Mouse (Mus musculus) CH12.LX (cell line): ENCODE measurements around the gene Papss2.

Experiments
- CTCF ChIP-seq, 2 experiments: IDR thresholded peaks in 1 of 2; conservative IDR thresholded peaks in 1 of 2; 2 replicates each; pipeline ENCODE4 v1.5.1; 2011 to 2012; ENCODE audit warnings: low read depth in 2 of 2, low read length in 2 of 2, improper control_type of control experiment in 1 of 2, inconsistent platforms in 1 of 2, mild to moderate bottlenecking in 1 of 2, moderate library complexity in 1 of 2
- E2F4 ChIP-seq: IDR thresholded peaks from 2 replicates; pipeline ENCODE4 v1.6.1; 2011; ENCODE audit warnings: low read depth, low read length, improper control_type of control experiment; ENCODE audit not compliant: insufficient replicate concordance
- EP300 ChIP-seq: IDR thresholded peaks from 2 replicates; pipeline ENCODE4 v1.6.1; 2011; ENCODE audit warnings: low read length, improper control_type of control experiment
- MYC ChIP-seq: IDR thresholded peaks from 2 replicates; pipeline ENCODE4 v1.6.1; 2011; ENCODE audit warnings: low read depth, mild to moderate bottlenecking, improper control_type of control experiment, low read length
- POLR2A ChIP-seq: IDR thresholded peaks from 2 replicates; pipeline ENCODE4 v1.6.1; 2011; ENCODE audit warnings: low read depth, mild to moderate bottlenecking, improper control_type of control experiment, low read length
- POLR2AphosphoS2 ChIP-seq: IDR thresholded peaks from 2 replicates; pipeline ENCODE4 v1.6.1; 2011; ENCODE audit warnings: low read depth, low read length, improper control_type of control experiment
- RCOR1 ChIP-seq: conservative IDR thresholded peaks from 2 replicates; pipeline ENCODE4 v1.6.1; 2012; ENCODE audit warnings: low read depth, mild to moderate bottlenecking, inconsistent platforms, low read length, improper control_type of control experiment
- ZC3H11A ChIP-seq: IDR thresholded peaks from 2 replicates; pipeline ENCODE4 v1.6.1; 2012; ENCODE audit warnings: low read depth, mild to moderate bottlenecking, inconsistent platforms, low read length, improper control_type of control experiment
- ZKSCAN1 ChIP-seq: IDR thresholded peaks from 2 replicates; pipeline ENCODE4 v1.6.1; 2012; ENCODE audit warnings: low read depth, inconsistent platforms, low read length, improper control_type of control experiment, borderline replicate concordance

GRCm38 (mm10) chr19:32634916-32635315 lies 39.3 kb downstream of the Papss2 start:
- no peak for TF ChIP-seq E2F4
- no peak for TF ChIP-seq ZC3H11A
- no peak for TF ChIP-seq ZKSCAN1
- no peak for TF ChIP-seq CTCF (conservative IDR thresholded peaks at IDR 0.05 in 1 of 2, IDR thresholded peaks at IDR 0.05 in 1 of 2; ENCODE audit: low read depth in 2 of 2, low read length in 2 of 2)
- no peak for TF ChIP-seq POLR2A
- TF ChIP-seq EP300 = no peak
- no peak for TF ChIP-seq POLR2AphosphoS2
- TF ChIP-seq MYC = no peak
- TF ChIP-seq RCOR1 = no peak
